Mouse (Mus musculus) G1E (cell line): ENCODE measurements around the gene Olfr750.

ENCODE experiments used
- CTCF ChIP-seq: IDR thresholded peaks from 2 replicates; pipeline ENCODE4 v1.5.1; 2012; ENCODE audit warnings: low read depth, low read length, inconsistent platforms, mixed read lengths
- GATA2 ChIP-seq: IDR thresholded peaks from 2 replicates; pipeline ENCODE4 v1.6.1; 2012; ENCODE audit warnings: low read depth, low read length, inconsistent platforms, borderline replicate concordance
- TAL1 ChIP-seq: conservative IDR thresholded peaks from 2 replicates; pipeline ENCODE4 v1.6.1; 2012; ENCODE audit warnings: low read depth, low read length, inconsistent platforms, mixed read lengths

DNA sequence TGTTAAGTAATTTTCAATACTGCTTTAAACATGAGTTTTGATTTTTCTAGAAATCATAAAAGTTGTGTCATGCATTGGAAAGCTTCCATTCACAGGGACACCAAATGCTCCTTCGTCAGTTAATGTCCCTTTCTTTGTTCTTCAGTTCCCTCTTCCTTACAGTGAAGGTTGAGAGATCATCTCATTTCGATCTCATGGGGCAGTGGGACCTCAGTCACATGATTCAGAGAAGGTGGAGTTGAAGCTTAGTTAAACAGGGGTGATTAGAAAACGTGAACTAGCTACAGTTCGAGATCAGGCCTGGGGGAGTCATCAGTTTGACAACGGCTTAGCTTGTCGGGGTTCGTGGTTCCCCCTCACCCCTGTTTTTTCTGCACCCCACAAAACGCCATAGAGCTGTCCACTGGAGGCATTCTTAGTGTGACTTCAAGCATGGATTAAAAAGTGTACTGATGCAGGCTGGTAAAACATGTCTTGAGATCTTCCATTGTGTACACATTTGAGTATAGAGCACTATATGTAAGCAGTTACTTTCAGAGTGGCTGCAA, 17.9 kb upstream of the Olfr750 start:
- TF ChIP-seq CTCF (no peak), GATA2 (no peak), TAL1 (no peak)
